Mouse (Mus musculus) embryonic fibroblast, embryonic 13.5 days (primary cell): Measurements from ENCODE around the gene Kif13a. TPM values are rescaled to one million over a fixed set of nuclear protein-coding genes. Genes with fewer than 3 reads are reported as not detected.

ENCODE experiments used
- H3K27ac ChIP-seq: 2 replicates; pipeline ENCODE4 v1.5.1; 2012; ENCODE audit warnings: low read length, control low read depth, inconsistent platforms; ENCODE audit not compliant: insufficient read depth
- H3K4me1 ChIP-seq: 2 replicates; pipeline ENCODE4 v1.6.1; 2011; ENCODE audit warnings: low read length; ENCODE audit not compliant: control insufficient read depth, insufficient read depth
- H3K4me3 ChIP-seq: 2 replicates; pipeline ENCODE4 v1.5.1; 2011; ENCODE audit warnings: mild to moderate bottlenecking, control low read depth, low read length; ENCODE audit not compliant: insufficient read depth
- CTCF ChIP-seq: IDR thresholded peaks from 2 replicates; pipeline ENCODE4 v1.5.1; 2011; ENCODE audit warnings: mild to moderate bottlenecking, control low read depth, low read length, moderate library complexity, borderline replicate concordance; ENCODE audit not compliant: insufficient read depth
- POLR2A ChIP-seq: IDR thresholded peaks from 2 replicates; pipeline ENCODE4 v1.6.1; 2011; ENCODE audit warnings: low read depth, mild to moderate bottlenecking, control low read depth, low read length, moderate library complexity
- polyA plus RNA-seq: library from polyadenylated mRNA; stranded (reverse); fragments of >200 nt; gene quantifications from 2 replicates; pipeline ENCODE4 v1.2.4, GENCODE M21; 2011; ENCODE audit warnings: low read depth; ENCODE audit not compliant: missing spikeins, insufficient read length

Kif13a gene
- polyA plus RNA-seq, 1 experiment, result 32.5 TPM

- H3K4me3 ChIP-seq, result no peak overlapping the region
- no peak overlapping the region for H3K27ac ChIP-seq
- H3K4me1 ChIP-seq, result no peaks in the 10 kb centered on the region; the same call in 1 of the 2 replicates
- TF ChIP-seq CTCF, result no peak
- TF ChIP-seq POLR2A, result no peak
These were observed 187.3 kb downstream of the Kif13a start for GRCm38 (mm10) chr13:46742367-46742766.

- Histone ChIP-seq H3K27ac (no peak overlapping the region), H3K4me3 (no peak overlapping the region), H3K4me1 (no peaks in the 10 kb centered on the region; the same call in 1 of the 2 replicates)
- TF ChIP-seq POLR2A (no peak), CTCF (no peak)
These were observed 190.2 kb downstream of the Kif13a start for GRCm38 (mm10) chr13:46739426-46739825.

GRCm38 (mm10) chr13:46737482-46737881, 192.2 kb downstream of the Kif13a start:
- TF ChIP-seq CTCF (no peak), POLR2A (no peak)
- Histone ChIP-seq H3K4me3 (no peak overlapping the region), H3K27ac (no peak overlapping the region), H3K4me1 (no peaks in the 10 kb centered on the region; the same call in 1 of the 2 replicates)

GRCm38 (mm10) chr13:46736479-46736865, 193.2 kb downstream of the Kif13a start:
- TF ChIP-seq POLR2A (peak; percentile 8; the same call in 1 of the 2 replicates), CTCF (no peak)
- Histone ChIP-seq H3K4me1 (no peaks in the 10 kb centered on the region; the same call in 1 of the 2 replicates), H3K4me3 (peak overlapping the region; percentile 60), H3K27ac (no peak overlapping the region)

GRCm38 (mm10) chr13:46735808-46736478, 193.7 kb downstream of the Kif13a start:
- Histone ChIP-seq H3K4me1 (no peaks in the 10 kb centered on the region; the same call in 1 of the 2 replicates), H3K4me3 (peak overlapping the region; percentile 60), H3K27ac (no peak overlapping the region)
- TF ChIP-seq CTCF (no peak), POLR2A (peak; percentile 15; the same call in 1 of the 2 replicates)

- TF ChIP-seq POLR2A, result no peak
- no peak for TF ChIP-seq CTCF
- Histone ChIP-seq H3K4me3 (peak overlapping the region; percentile 60), H3K27ac (no peak overlapping the region), H3K4me1 (no peaks in the 10 kb centered on the region; the same call in 1 of the 2 replicates)
These were observed 194.4 kb downstream of the Kif13a start for GRCm38 (mm10) chr13:46735219-46735807.

- no peak overlapping the region for H3K4me3 ChIP-seq
- no peaks in the 10 kb centered on the region for H3K4me1 ChIP-seq
- TF ChIP-seq CTCF (no peak), POLR2A (no peak)
- H3K27ac ChIP-seq, result no peak overlapping the region
These were observed 199.7 kb downstream of the Kif13a start for GRCm38 (mm10) chr13:46729998-46730397.

- Histone ChIP-seq H3K27ac (no peak overlapping the region), H3K4me3 (peak overlapping the region; percentile 22), H3K4me1 (peaks cover 6% of the 10 kb centered on the region; the same call in 1 of the 2 replicates)
- TF ChIP-seq CTCF, result no peak
- 0 out of 2 replicates have a peak, but pooled peaks have one; percentile 7 for TF ChIP-seq POLR2A
These were observed 201.3 kb downstream of the Kif13a start for GRCm38 (mm10) chr13:46728411-46728810.

- no peak for TF ChIP-seq CTCF
- peak; percentile 76 for TF ChIP-seq POLR2A
- H3K27ac ChIP-seq, result peak within 1 kb of the TSS; percentile 78
- peaks cover 6% of the 10 kb centered on the region; the same call in 1 of the 2 replicates for H3K4me1 ChIP-seq
- H3K4me3 ChIP-seq, result peak within 1 kb of the TSS; percentile 81
These were observed 201.8 kb downstream of the Kif13a start, which contains the start of gene Nup153 for GRCm38 (mm10) chr13:46727837-46728268. TSS of gene Nup153 (minus strand) at chr13:46727940.

- peak overlapping the region; percentile 78 for H3K27ac ChIP-seq
- peaks cover 6% of the 10 kb centered on the region; the same call in 1 of the 2 replicates for H3K4me1 ChIP-seq
- TF ChIP-seq POLR2A (no peak), CTCF (no peak)
- H3K4me3 ChIP-seq, result peak overlapping the region; percentile 81
These were observed 202.4 kb downstream of the Kif13a start for GRCm38 (mm10) chr13:46727038-46727836.
